Comparison of ENCODE assay signal across 8 mouse cellular contexts in genomic region chr5:132113480-132113879, GRCm38 (mm10).
DNase-seq lines count a peak whose midpoint lies in the region; ATAC-seq and TF ChIP-seq lines count a peak whose summit lies in the region.

No protein-coding gene starts in this region.

- intact Hi-C loops in left cerebral cortex, adult 2 months (cut with DNase I) = loop anchor here (10.0 kb wide), 6 partner anchors 289 to 1891 kb away; no protein-coding TSS in a partner anchor

- no peaks in the 10 kb centered on the region for H3K27me3 ChIP-seq in embryonic facial prominence, embryonic 14.5 days (replicated peaks; ENCODE audit: control insufficient read depth, insufficient read depth, low read length)

- peak; percentile 67 for TF ChIP-seq CTCF in left cerebral cortex, adult 2 months (IDR thresholded peaks at IDR 0.05)

- no peak overlapping the region; the same call in 1 of the 2 replicates for H3K4me2 ChIP-seq in embryonic facial prominence, embryonic 14.5 days (ENCODE audit: low read depth, low read length)

- DNase-seq in adrenal gland, postnatal 14 days = peak; percentile 25
- DNase-seq in adrenal gland, postnatal 36 days = no peak
- DNase-seq in kidney, postnatal 14 days = peak; percentile 41
- no peak for DNase-seq in kidney, adult 11 months
- DNase-seq in embryonic facial prominence, embryonic 14.5 days (ENCODE audit: low spot score) = peak; percentile 83
- DNase-seq in left cerebral cortex, adult 2 months (ENCODE audit: extremely low spot score in 1 of 2, low spot score in 2 of 2) = peak; percentile 29 to 41
- DNase-seq in T-cell, adult 2 months (ENCODE audit: low spot score) = no peak
- no peak for DNase-seq in thymus, postnatal 4 days

- H3K36me3 ChIP-seq in embryonic facial prominence, embryonic 14.5 days (ENCODE audit: control insufficient read depth, insufficient read depth, low read length) = no peaks in the 10 kb centered on the region

- no peaks in the 10 kb centered on the region for H3K9me3 ChIP-seq in embryonic facial prominence, embryonic 14.5 days (ENCODE audit: control insufficient read depth, low read length)

- H3K4me3 ChIP-seq in embryonic facial prominence, embryonic 14.5 days (ENCODE audit: low read depth, low read length) = no peak overlapping the region
- H3K4me3 ChIP-seq in left cerebral cortex, adult 2 months = no peak overlapping the region

- 32% methylated on average over 7 of the region's 7 CpGs for WGBS in embryonic facial prominence, embryonic 14.5 days

- peaks cover 27% of the 10 kb centered on the region for H3K4me1 ChIP-seq in embryonic facial prominence, embryonic 14.5 days (ENCODE audit: control insufficient read depth, insufficient read depth, low read length)

- ATAC-seq in embryonic facial prominence, embryonic 14.5 days (ENCODE audit: low read depth) = peak; percentile 76

- no peak overlapping the region for H3K9ac ChIP-seq in embryonic facial prominence, embryonic 14.5 days (ENCODE audit: low read depth, low read length)

- H3K27ac ChIP-seq in embryonic facial prominence, embryonic 14.5 days (replicated peaks; ENCODE audit: low read depth, low read length) = peak overlapping the region; percentile 33; the same call in 1 of the 2 replicates
- no peak overlapping the region for H3K27ac ChIP-seq in left cerebral cortex, adult 2 months

Comparison
In these comparisons a context has a peak if more than half of its experiments do, and no peak if none do; other contexts are left out.
1. DNase-seq: peak in adrenal gland, postnatal 14 days (single experiment), kidney, postnatal 14 days (single experiment), embryonic facial prominence, embryonic 14.5 days (single experiment) and left cerebral cortex, adult 2 months (2 of 2); none in adrenal gland, postnatal 36 days (0 of 2), kidney, adult 11 months (single experiment), T-cell, adult 2 months (single experiment) and thymus, postnatal 4 days (single experiment).